Mouse (Mus musculus): ENCODE measurements at regions not wholly inside any gene's neighbourhood (a gene's known extent, or its start where the extent isn't known, plus 50 kb on each side); places are given as distances from the start of the nearest gene placed in this dataset.

DNA sequence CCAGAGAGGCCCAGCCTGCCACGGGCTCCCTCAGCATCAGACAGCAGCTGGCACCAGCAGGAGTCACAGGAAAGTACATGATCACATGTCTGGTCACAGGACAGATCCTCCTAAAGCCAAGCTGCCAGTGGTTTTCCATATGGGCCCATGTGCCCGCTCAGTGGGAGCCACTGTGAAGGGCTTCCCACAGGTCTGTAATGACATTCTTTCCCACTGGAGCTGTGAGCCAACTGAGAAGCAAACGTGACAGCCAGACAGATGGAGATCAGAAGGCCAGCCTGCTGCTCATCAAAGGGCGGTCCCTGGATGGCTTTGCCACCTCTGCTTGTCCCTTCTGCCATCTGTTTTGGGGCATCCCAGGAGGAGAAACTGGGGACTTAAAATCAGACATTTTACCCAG, 121.8 kb upstream of the Kcnj6 start:
- Histone ChIP-seq H3K36me3 (replicated peaks in 1 of 2; ENCODE audit: control insufficient read depth in 1 of 2, insufficient read depth in 1 of 2, low read length in 1 of 2) (no peaks in the 10 kb centered on the region), H3K4me3 (replicated peaks in 1 of 3; ENCODE audit: low read depth in 2 of 3, low read length in 2 of 3, poor library complexity in 1 of 3) (no peak overlapping the region), H3K4me1 (ENCODE audit: control insufficient read depth in 1 of 2, insufficient read depth in 2 of 2) (peaks cover under 1 to 4% of the 10 kb centered on the region in 2 experiments; a peak in 3 of 4 replicates), H3K27me3 (replicated peaks) (peaks cover 87% of the 10 kb centered on the region), H3K9ac (ENCODE audit: insufficient read depth, low read depth) (no peak overlapping the region), H3K9me3 (replicated peaks; ENCODE audit: low read length) (no peaks in the 10 kb centered on the region), H3K4me2 (ENCODE audit: insufficient read depth, low read depth, poor library complexity, severe bottlenecking) (no peak overlapping the region), H3K27ac (ENCODE audit: insufficient read depth, low read depth) (no peak overlapping the region), H3K79me2 (replicated peaks; ENCODE audit: control insufficient read depth, extremely low read depth, insufficient read depth, poor library complexity, severe bottlenecking) (no peaks in the 10 kb centered on the region)
- no peak for TF ChIP-seq MEF2A (IDR thresholded peaks at IDR 0.05; ENCODE audit: borderline replicate concordance, low read depth, low read length)
- TF ChIP-seq USF2 (conservative IDR thresholded peaks at IDR 0.05; ENCODE audit: low read depth, low read length), result no peak
- no peak for DNase-seq (ENCODE audit: extremely low read depth)
- in situ Hi-C loops (cut with MboI; ENCODE audit: low pct_ligation_motif_present, low pct_unique_long_range_greater_than_20kb, low sequenced_read_pairs), result no loop called here
- dilution Hi-C loops (cut with MboI; ENCODE audit: extremely low pct_ligation_motif_present, extremely low pct_unique_long_range_greater_than_20kb, low sequenced_read_pairs), result no loop called here

GRCm38 (mm10) chr16:95122048-95122447, 124.5 kb upstream of the Kcnj6 start:
- no peak for DNase-seq (ENCODE audit: extremely low read depth)
- Histone ChIP-seq H3K9ac (ENCODE audit: insufficient read depth, low read depth) (no peak overlapping the region), H3K4me2 (ENCODE audit: insufficient read depth, low read depth, poor library complexity, severe bottlenecking) (no peak overlapping the region), H3K79me2 (replicated peaks; ENCODE audit: control insufficient read depth, extremely low read depth, insufficient read depth, poor library complexity, severe bottlenecking) (no peaks in the 10 kb centered on the region), H3K4me1 (ENCODE audit: control insufficient read depth in 1 of 2, insufficient read depth in 2 of 2) (peaks cover 2 to 3% of the 10 kb centered on the region in 2 experiments; a peak in 2 of 4 replicates), H3K9me3 (replicated peaks; ENCODE audit: low read length) (no peaks in the 10 kb centered on the region), H3K36me3 (replicated peaks in 1 of 2; ENCODE audit: control insufficient read depth in 1 of 2, insufficient read depth in 1 of 2, low read length in 1 of 2) (no peaks in the 10 kb centered on the region), H3K4me3 (replicated peaks in 1 of 3; ENCODE audit: low read depth in 2 of 3, low read length in 2 of 3, poor library complexity in 1 of 3) (no peak overlapping the region), H3K27me3 (replicated peaks) (peaks cover 87% of the 10 kb centered on the region), H3K27ac (ENCODE audit: insufficient read depth, low read depth) (no peak overlapping the region)
- in situ Hi-C loops (cut with MboI; ENCODE audit: low pct_ligation_motif_present, low pct_unique_long_range_greater_than_20kb, low sequenced_read_pairs), result no loop called here
- TF ChIP-seq POLR2A (IDR thresholded peaks at IDR 0.05; ENCODE audit: low read depth, low read length) (no peak), EP300 (IDR thresholded peaks at IDR 0.05; ENCODE audit: low read length) (no peak), ETS1 (conservative IDR thresholded peaks at IDR 0.05; ENCODE audit: low read depth, low read length) (no peak), USF1 (IDR thresholded peaks at IDR 0.05; ENCODE audit: low read depth, low read length) (no peak), MAZ (IDR thresholded peaks at IDR 0.05; ENCODE audit: low read depth, low read length) (no peak), KAT2A (IDR thresholded peaks at IDR 0.05; ENCODE audit: insufficient replicate concordance, low read length) (no peak)
- dilution Hi-C loops (cut with MboI; ENCODE audit: extremely low pct_ligation_motif_present, extremely low pct_unique_long_range_greater_than_20kb, low sequenced_read_pairs), result no loop called here

GRCm38 (mm10) chr16:95127616-95128015, 129.7 kb upstream of the Kcnj15 start:
- H3K4me3 ChIP-seq (replicated peaks in 1 of 3; ENCODE audit: low read depth in 2 of 3, low read length in 2 of 3, poor library complexity in 1 of 3), result no peak overlapping the region
- in situ Hi-C loops (cut with MboI; ENCODE audit: low pct_ligation_motif_present, low pct_unique_long_range_greater_than_20kb, low sequenced_read_pairs) (no loop called here), dilution Hi-C loops (cut with MboI; ENCODE audit: extremely low pct_ligation_motif_present, extremely low pct_unique_long_range_greater_than_20kb, low sequenced_read_pairs) (no loop called here)
- H3K9me3 ChIP-seq (replicated peaks; ENCODE audit: low read length), result no peaks in the 10 kb centered on the region
- H3K4me1 ChIP-seq (ENCODE audit: control insufficient read depth in 1 of 2, insufficient read depth in 2 of 2), result peaks cover 0 to 3% of the 10 kb centered on the region in 2 experiments; a peak in 1 of 4 replicates
- no peak for DNase-seq (ENCODE audit: extremely low read depth)
- H3K9ac ChIP-seq (ENCODE audit: insufficient read depth, low read depth), result no peak overlapping the region
- TF ChIP-seq KAT2A (IDR thresholded peaks at IDR 0.05; ENCODE audit: insufficient replicate concordance, low read length) (no peak), ZKSCAN1 (IDR thresholded peaks at IDR 0.05; ENCODE audit: borderline replicate concordance, low read depth, low read length) (no peak), MAX (IDR thresholded peaks at IDR 0.05; ENCODE audit: low read length) (no peak), BHLHE40 (IDR thresholded peaks at IDR 0.05; ENCODE audit: low read depth, low read length) (no peak), MEF2A (IDR thresholded peaks at IDR 0.05; ENCODE audit: borderline replicate concordance, low read depth, low read length) (no peak), JUND (conservative IDR thresholded peaks at IDR 0.05; ENCODE audit: low read depth, low read length) (no peak), JUN (IDR thresholded peaks at IDR 0.05; ENCODE audit: insufficient read depth, low read depth, low read length) (no peak), SMC3 (IDR thresholded peaks at IDR 0.05; ENCODE audit: low read depth, low read length) (no peak), USF1 (IDR thresholded peaks at IDR 0.05; ENCODE audit: low read depth, low read length) (no peak)
- no peaks in the 10 kb centered on the region for H3K79me2 ChIP-seq (replicated peaks; ENCODE audit: control insufficient read depth, extremely low read depth, insufficient read depth, poor library complexity, severe bottlenecking)
- H3K27ac ChIP-seq (ENCODE audit: insufficient read depth, low read depth), result no peak overlapping the region
- H3K36me3 ChIP-seq (replicated peaks in 1 of 2; ENCODE audit: control insufficient read depth in 1 of 2, insufficient read depth in 1 of 2, low read length in 1 of 2), result no peaks in the 10 kb centered on the region
- H3K27me3 ChIP-seq (replicated peaks), result peaks cover 75% of the 10 kb centered on the region
- no peak overlapping the region for H3K4me2 ChIP-seq (ENCODE audit: insufficient read depth, low read depth, poor library complexity, severe bottlenecking)
